Mouse (Mus musculus) intestine, embryonic 14.5 days (tissue): Measurements from ENCODE around the gene Creld2. TPM values are rescaled to one million over a fixed set of nuclear protein-coding genes. Genes with fewer than 3 reads are reported as not detected.
"Not testable (repeated sequence)": the region's sequence is repeated elsewhere in the genome, so short reads cannot be mapped to it uniquely, and the experiment has no call there.

ENCODE experiments used
- ATAC-seq: fragments of 200-750 bp; cut with Nextera tagmentation; replicated peaks from 2 replicates; pipeline ENCODE4 v1.8.0; 2017; ENCODE audit warnings: low read depth, moderate number of reproducible peaks, moderate TSS enrichment, moderate library complexity; ENCODE audit not compliant: low FRiP score, low TSS enrichment
- DNase-seq: peaks from one replicate; pipeline ENCODE4 v3.0.0-alpha.2; 2018; ENCODE audit warnings: low spot score
- H3K27ac ChIP-seq: fragments of 300-500 bp; sonication (generic); 2 replicates; pipeline ENCODE4 v1.5.1; 2014; ENCODE audit warnings: low read depth, mild to moderate bottlenecking, control low read depth
- H3K27me3 ChIP-seq: fragments of 300-500 bp; sonication (generic); replicated peaks from 2 replicates; pipeline ENCODE4 v1.6.1; 2014; ENCODE audit warnings: low read length, control low read depth; ENCODE audit not compliant: control insufficient read depth, insufficient read depth
- H3K36me3 ChIP-seq: fragments of 300-500 bp; sonication (generic); 2 replicates; pipeline ENCODE4 v1.6.1; 2014; ENCODE audit warnings: low read length, control low read depth; ENCODE audit not compliant: control insufficient read depth, insufficient read depth
- H3K4me1 ChIP-seq: fragments of 300-500 bp; sonication (generic); replicated peaks from 2 replicates; pipeline ENCODE4 v1.6.1; 2014; ENCODE audit warnings: low read length, control low read depth, mixed read lengths; ENCODE audit not compliant: control insufficient read depth, insufficient read depth
- H3K4me2 ChIP-seq: fragments of 300-500 bp; sonication (generic); 2 replicates; pipeline ENCODE4 v1.6.1; 2014; ENCODE audit warnings: low read length
- H3K4me3 ChIP-seq: fragments of 300-500 bp; sonication (generic); 2 replicates; pipeline ENCODE4 v1.5.1; 2014; ENCODE audit warnings: low read depth, low read length, control low read depth, mixed read lengths
- H3K9ac ChIP-seq: fragments of 300-500 bp; sonication (generic); 2 replicates; pipeline ENCODE4 v1.6.1; 2014; ENCODE audit warnings: mild to moderate bottlenecking, low read length
- H3K9me3 ChIP-seq: fragments of 300-500 bp; sonication (generic); 2 replicates; pipeline ENCODE4 v1.6.1; 2016; ENCODE audit warnings: low read length, control low read depth; ENCODE audit not compliant: control insufficient read depth
- WGBS: fragments of 180-500 bp; shearing (Covaris S2); extraction: QIAGEN DNeasy Blood & Tissue Kit; methylation state at CpG from one replicate; pipeline ENCODE4 v1.1.7; 2014; 5-methylcytosine and 5-hydroxymethylcytosine counted together
- polyA plus RNA-seq: library from polyadenylated mRNA; unstranded; fragments of >200 nt; fragmentation: Nextera tagmentation; extraction: Ambion mirVana; gene quantifications from 2 replicates; pipeline ENCODE4 v1.2.1, GENCODE M21; 2014

The Creld2 gene
- 79.9 and 95.1 TPM in 2 replicates for polyA plus RNA-seq

- H3K4me3 ChIP-seq = peak within 1 kb of the TSS; percentile 86
- peak within 1 kb of the TSS; percentile 81 for H3K9ac ChIP-seq
- H3K9me3 ChIP-seq = no peaks in the 10 kb centered on the region
- WGBS = under 1% methylated on average over 83 of the region's 88 CpGs
- peak; percentile 99 for ATAC-seq
- peak within 1 kb of the TSS; percentile 94 for H3K4me2 ChIP-seq
- peak within 1 kb of the TSS; percentile 64; the same call in 1 of the 2 replicates for H3K27ac ChIP-seq
- H3K27me3 ChIP-seq = no peaks in the 10 kb centered on the region
- peak; percentile 97 for DNase-seq
- peaks cover 43% of the 10 kb centered on the region for H3K36me3 ChIP-seq
- H3K4me1 ChIP-seq = peaks cover 14% of the 10 kb centered on the region
Measured at GRCm38 (mm10) chr15:88819026-88819905, at the start of gene Creld2, which contains the start of gene Alg12. Gene Creld2, plus strand, starts transcription at chr15:88819646. Gene Alg12, minus strand, starts transcription at chr15:88819318.

- not testable (repeated sequence) for H3K4me3 ChIP-seq, H3K4me2 ChIP-seq, H3K9me3 ChIP-seq, H3K9ac ChIP-seq, H3K27me3 ChIP-seq, ATAC-seq, H3K4me1 ChIP-seq, DNase-seq, H3K27ac ChIP-seq
- H3K36me3 ChIP-seq = peaks cover 16% of the 10 kb centered on the region
- 92% methylated on average over 5 of the region's 5 CpGs for WGBS
Measured at GRCm38 (mm10) chr15:88774630-88775029, 44.8 kb upstream of the Creld2 start.

- Histone ChIP-seq H3K4me3 (no peak overlapping the region), H3K9me3 (no peaks in the 10 kb centered on the region), H3K4me2 (no peak overlapping the region), H3K9ac (no peak overlapping the region), H3K27me3 (no peaks in the 10 kb centered on the region), H3K36me3 (0 out of 2 replicates have a peak, but pooled peaks cover 3% of the 10 kb centered on the region), H3K27ac (no peak overlapping the region), H3K4me1 (no peaks in the 10 kb centered on the region)
- WGBS = 84% methylated on average over 4 of the region's 4 CpGs
- ATAC-seq = no peak
- DNase-seq = no peak
Measured at GRCm38 (mm10) chr15:88792140-88792850, 27.2 kb upstream of the Creld2 start.

- not testable (repeated sequence) for H3K9me3 ChIP-seq, H3K36me3 ChIP-seq, DNase-seq, H3K27ac ChIP-seq, H3K4me3 ChIP-seq, H3K4me1 ChIP-seq, ATAC-seq, H3K4me2 ChIP-seq, H3K9ac ChIP-seq, H3K27me3 ChIP-seq
- 93% methylated on average over 4 of the region's 5 CpGs for WGBS
Measured at GRCm38 (mm10) chr15:88794729-88795128, 24.7 kb upstream of the Creld2 start.

GRCm38 (mm10) chr15:88799950-88800371, 19.5 kb upstream of the Creld2 start:
- Histone ChIP-seq H3K4me2 (no peak overlapping the region), H3K4me3 (no peak overlapping the region), H3K27ac (no peak overlapping the region), H3K4me1 (no peaks in the 10 kb centered on the region), H3K9ac (no peak overlapping the region), H3K36me3 (peaks cover 9% of the 10 kb centered on the region; the same call in 1 of the 2 replicates), H3K9me3 (no peaks in the 10 kb centered on the region), H3K27me3 (no peaks in the 10 kb centered on the region)
- DNase-seq = no peak
- 69% methylated on average over 11 of the region's 11 CpGs for WGBS
- 0 out of 2 replicates have a peak, but pooled peaks have one; percentile 32 for ATAC-seq

GRCm38 (mm10) chr15:88800921-88801354, 18.5 kb upstream of the Creld2 start:
- Histone ChIP-seq H3K9me3 (no peaks in the 10 kb centered on the region), H3K36me3 (peaks cover 17% of the 10 kb centered on the region), H3K4me3 (no peak overlapping the region), H3K4me2 (no peak overlapping the region), H3K27me3 (no peaks in the 10 kb centered on the region), H3K27ac (no peak overlapping the region), H3K4me1 (no peaks in the 10 kb centered on the region), H3K9ac (no peak overlapping the region)
- ATAC-seq (0 out of 2 replicates have a peak, but pooled peaks have one; percentile 50), DNase-seq (no peak)
- WGBS = 71% methylated on average over 6 of the region's 6 CpGs

GRCm38 (mm10) chr15:88801903-88802302, 17.5 kb upstream of the Creld2 start:
- Histone ChIP-seq H3K27me3 (no peaks in the 10 kb centered on the region), H3K4me1 (no peaks in the 10 kb centered on the region), H3K4me2 (no peak overlapping the region), H3K4me3 (no peak overlapping the region), H3K9me3 (no peaks in the 10 kb centered on the region), H3K27ac (no peak overlapping the region), H3K9ac (no peak overlapping the region), H3K36me3 (peaks cover 23% of the 10 kb centered on the region)
- ATAC-seq = no peak
- DNase-seq = no peak
- 86% methylated on average over 3 of the region's 3 CpGs for WGBS

GRCm38 (mm10) chr15:88802348-88802747, 17.1 kb upstream of the Creld2 start:
- no peak for DNase-seq
- 87% methylated on average over 6 of the region's 6 CpGs for WGBS
- H3K4me1 ChIP-seq = no peaks in the 10 kb centered on the region
- H3K4me3 ChIP-seq = no peak overlapping the region
- H3K36me3 ChIP-seq = peaks cover 27% of the 10 kb centered on the region
- no peaks in the 10 kb centered on the region for H3K27me3 ChIP-seq
- no peak overlapping the region for H3K27ac ChIP-seq
- no peaks in the 10 kb centered on the region for H3K9me3 ChIP-seq
- no peak overlapping the region for H3K9ac ChIP-seq
- ATAC-seq = no peak
- H3K4me2 ChIP-seq = no peak overlapping the region
